Mouse (Mus musculus) c-Kit-positive CD71-positive TER-119-positive erythroid progenitor cells, embryonic 14.5 days (primary cell): ENCODE data around the gene Eea1.
"Not testable (repeated sequence)": the region's sequence is repeated elsewhere in the genome, so short reads cannot be mapped to it uniquely, and the experiment has no call there.

Experiments used
- DNase-seq: peaks from one replicate; pipeline ENCODE4 v3.0.0-alpha.2; 2013; ENCODE audit warnings: low spot score

Eea1 gene

GRCm38 (mm10) chr10:95940046-95940900 is at the start of gene Eea1:
Gene Eea1 (plus strand): TSS chr10:95940650.
- DNase-seq = peak; percentile 89

GRCm38 (mm10) chr10:95891214-95891960 is 49.1 kb upstream of the Eea1 start:
- no peak for DNase-seq

- no peak for DNase-seq
Observed at GRCm38 (mm10) chr10:95892132-95892531, 48.3 kb upstream of the Eea1 start.

- no peak for DNase-seq
Observed at GRCm38 (mm10) chr10:95893291-95893932, 47.0 kb upstream of the Eea1 start.

DNA sequence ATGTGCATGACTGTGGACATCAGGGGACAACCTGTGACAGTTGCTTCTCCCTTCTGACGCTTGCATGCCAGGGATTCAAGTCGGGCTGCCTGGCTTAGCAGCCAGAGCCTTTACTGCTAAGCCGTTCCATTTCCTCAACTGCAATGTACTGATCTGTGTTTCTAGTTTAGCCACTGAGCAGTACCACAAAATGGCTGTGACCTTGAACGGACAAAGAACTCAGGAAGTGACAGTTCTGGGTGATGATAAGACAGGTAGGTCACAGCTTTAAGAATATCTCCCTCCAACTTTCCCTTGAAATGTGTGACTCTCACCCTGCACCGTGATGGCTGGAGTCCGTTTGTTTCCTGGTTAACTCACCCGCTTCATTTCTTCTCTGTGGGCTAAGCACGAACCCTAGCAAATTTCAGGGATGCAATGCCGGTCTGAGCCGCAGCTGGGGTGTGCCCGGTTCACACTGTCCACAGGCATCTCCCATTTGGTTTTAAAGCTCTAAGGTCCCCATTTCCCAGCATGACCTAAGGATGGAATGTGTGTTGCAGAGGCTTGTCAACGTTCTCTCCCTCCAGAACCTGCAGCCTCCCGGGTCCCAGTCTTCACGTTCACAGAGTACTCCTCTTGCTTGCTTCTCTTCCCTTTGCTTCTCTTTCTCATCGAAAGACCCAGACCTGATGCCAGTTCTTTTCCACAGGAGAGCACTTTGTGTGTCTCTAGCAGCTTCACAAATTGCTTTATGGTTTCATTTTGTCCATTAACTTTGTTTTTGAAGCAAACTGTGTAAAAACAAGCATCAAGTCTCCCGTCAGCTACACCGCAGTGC is 46.2 kb upstream of the Eea1 start:
- no peak for DNase-seq

DNA sequence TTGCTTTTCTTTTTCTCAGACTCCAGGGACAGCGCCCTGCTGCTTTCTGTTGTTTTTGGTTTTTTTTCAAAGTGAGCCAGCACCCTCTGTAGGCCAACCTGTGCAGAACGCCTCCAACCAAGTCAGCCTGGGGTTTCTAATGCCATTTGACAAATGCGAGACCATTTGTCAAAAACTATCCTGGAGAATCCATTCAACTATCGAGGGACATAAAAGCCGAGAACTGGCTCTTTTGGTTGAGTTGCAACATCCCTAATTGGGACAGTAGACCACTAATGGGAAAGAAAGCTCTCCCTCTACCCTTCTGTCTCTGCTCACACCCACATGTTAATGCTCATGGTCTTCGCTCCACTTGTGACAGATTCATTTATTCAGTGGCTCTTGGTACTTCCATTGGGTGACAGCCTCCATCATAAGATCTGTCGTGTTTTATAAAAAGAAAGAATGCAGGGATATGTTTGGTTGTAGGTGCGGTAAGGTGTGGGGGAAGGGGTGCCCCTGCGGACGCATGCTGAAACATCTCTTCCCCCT is 45.5 kb upstream of the Eea1 start:
- DNase-seq = peak; percentile 19

GRCm38 (mm10) chr10:95898471-95899154 is 41.8 kb upstream of the Eea1 start:
- DNase-seq = peak; percentile 15

DNA sequence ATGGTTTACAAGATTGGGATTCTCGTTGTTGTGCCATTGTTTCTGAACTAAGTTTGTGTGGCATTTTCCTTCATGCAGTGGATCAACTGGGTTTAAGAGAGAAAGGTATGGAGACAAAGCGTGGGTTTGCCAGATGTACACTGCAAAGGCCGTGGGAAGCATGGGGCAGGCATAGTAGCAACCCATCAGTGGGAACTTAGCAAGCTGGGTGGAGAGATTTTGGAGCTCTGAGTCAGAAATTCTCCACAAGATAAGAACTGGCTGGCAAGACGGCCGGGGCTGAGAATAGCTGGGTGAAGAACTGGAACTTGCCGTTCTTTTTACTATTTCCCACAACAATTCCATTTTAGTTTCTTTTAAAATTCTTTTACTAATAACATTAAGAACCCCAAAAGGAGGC is 35.8 kb upstream of the Eea1 start:
- no peak for DNase-seq

DNA sequence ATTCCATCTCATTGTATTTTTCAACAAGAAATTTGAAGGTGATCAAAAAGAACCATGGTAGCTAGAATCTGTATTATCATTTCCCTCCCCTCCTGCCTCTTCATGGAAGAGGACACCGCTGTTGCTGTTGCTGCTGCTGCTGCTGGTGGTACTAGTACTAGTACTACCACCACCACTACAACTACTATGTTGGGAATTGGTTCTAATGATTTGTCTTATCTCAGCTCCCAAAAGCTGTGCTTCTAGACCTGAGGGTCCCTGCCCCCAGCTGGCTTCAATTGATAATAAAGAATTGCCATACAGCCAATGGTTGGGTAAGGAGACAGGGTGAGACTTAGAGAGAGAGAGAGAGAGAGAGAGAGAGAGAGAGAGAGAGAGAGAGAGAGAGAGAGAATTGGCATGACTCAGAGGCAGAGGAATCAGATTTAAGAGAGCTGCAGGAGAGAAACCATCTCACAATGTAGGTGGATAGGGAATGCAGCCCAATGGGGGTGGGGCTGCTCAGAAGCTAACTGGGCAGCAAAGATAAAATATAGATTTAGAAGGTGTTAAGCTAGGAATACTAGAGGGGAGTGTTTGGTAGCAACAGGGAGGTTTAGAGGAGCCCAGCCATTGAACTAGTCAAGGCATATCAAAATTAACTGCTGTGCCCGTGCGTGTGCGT is 31.1 kb upstream of the Eea1 start:
- peak; percentile 6 for DNase-seq

- no peak for DNase-seq
Observed at GRCm38 (mm10) chr10:95911016-95911415, 29.4 kb upstream of the Eea1 start.

GRCm38 (mm10) chr10:95914434-95915174 is 25.8 kb upstream of the Eea1 start:
- no peak for DNase-seq

GRCm38 (mm10) chr10:95918716-95919115 is 21.7 kb upstream of the Eea1 start:
- no peak for DNase-seq

GRCm38 (mm10) chr10:95923263-95924217 is 16.9 kb upstream of the Eea1 start:
- DNase-seq = no peak

GRCm38 (mm10) chr10:95933631-95934030 is 6.8 kb upstream of the Eea1 start:
- DNase-seq = not testable (repeated sequence)

DNA sequence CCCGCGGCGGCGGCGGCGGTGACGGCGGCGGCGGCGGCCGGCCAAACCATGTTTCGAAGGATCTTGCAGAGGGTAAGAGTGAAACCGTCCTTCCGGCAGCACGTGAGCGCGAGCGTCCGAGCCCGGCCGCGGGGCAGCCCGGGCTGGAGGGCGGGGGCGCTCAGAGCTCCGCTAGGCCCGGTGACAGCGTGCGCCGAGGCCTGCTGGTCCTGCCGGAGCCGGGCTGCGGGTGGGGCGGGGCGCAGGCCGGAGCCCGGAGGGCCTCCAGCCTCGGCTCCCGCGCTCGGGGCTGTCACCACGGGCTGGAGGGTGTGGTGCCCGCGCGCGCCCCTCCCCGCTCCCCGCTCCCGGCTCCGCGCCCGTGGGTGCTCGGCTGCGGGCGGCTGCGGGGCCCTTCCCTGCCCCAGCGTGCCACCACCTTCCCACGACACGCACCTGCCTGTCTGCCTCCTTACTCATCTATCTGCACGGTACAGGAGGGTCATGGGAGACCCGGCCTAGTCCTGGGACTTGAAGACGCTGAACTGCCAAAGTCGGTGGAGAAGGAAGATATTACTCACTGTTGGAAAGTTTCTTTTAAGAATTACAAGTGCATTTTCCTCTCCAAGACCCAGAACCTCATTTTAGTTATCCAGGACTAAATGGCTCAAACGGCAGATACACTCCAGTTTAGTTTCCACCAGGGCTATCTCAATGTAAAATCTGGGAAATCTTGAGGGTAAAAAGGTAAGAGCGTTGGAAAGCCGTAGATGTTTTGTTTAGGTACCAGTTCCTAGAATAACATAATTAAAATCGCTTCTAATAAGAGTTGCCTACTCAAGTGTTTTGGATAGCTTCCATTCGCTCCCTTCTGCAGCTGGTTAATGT is 684 bp downstream of the Eea1 start:
- peak; percentile 55 for DNase-seq

- no peak for DNase-seq
Observed at GRCm38 (mm10) chr10:95941768-95942425, 1.4 kb downstream of the Eea1 start.

- DNase-seq = no peak
Observed at GRCm38 (mm10) chr10:95945086-95945485, 4.6 kb downstream of the Eea1 start.
